Mouse (Mus musculus): ENCODE results near the gene Gm13278. TPM values are rescaled to one million over a fixed set of nuclear protein-coding genes. Genes with fewer than 3 reads are reported as not detected.
"Not testable (repeated sequence)": the region's sequence is repeated elsewhere in the genome, so short reads cannot be mapped to it uniquely, and the experiment has no call there.

Gene Gm13278
- polyA plus RNA-seq, 1 experiment from 2014 or later = not detected

GRCm38 (mm10) chr4:88805231-88805630 lies 13.9 kb downstream of the Gm13278 start, which contains the start of gene Gm13288:
Gene Gm13288 (plus strand): TSS chr4:88805531.
- Histone ChIP-seq H3K27me3 (ENCODE audit: insufficient read depth, poor library complexity, severe bottlenecking) (peaks cover 15% of the 10 kb centered on the region; the same call in 1 of the 2 replicates), H3K4me3 (0 out of 2 replicates have a peak within 1 kb of the TSS, but pooled peaks have one; percentile 27)
- H3K36me3 ChIP-seq; DNase-seq (ENCODE audit: low spot score); H3K9me3 ChIP-seq; H3K4me1 ChIP-seq (replicated peaks); H3K27ac ChIP-seq: not testable (repeated sequence)
- no CpG with 5 or more reads among the region's 8 CpGs for WGBS

GRCm38 (mm10) chr4:88805761-88806160 lies 14.4 kb downstream of the Gm13278 start:
- H3K27ac ChIP-seq; H3K36me3 ChIP-seq; H3K9me3 ChIP-seq; DNase-seq (ENCODE audit: low spot score); H3K4me1 ChIP-seq (replicated peaks): not testable (repeated sequence)
- H3K27me3 ChIP-seq (ENCODE audit: insufficient read depth, poor library complexity, severe bottlenecking) = peaks cover 15% of the 10 kb centered on the region; the same call in 1 of the 2 replicates
- WGBS = 0% methylated on average over 8 of the region's 34 CpGs
- 0 out of 2 replicates have a peak overlapping the region, but pooled peaks have one; percentile 27 for H3K4me3 ChIP-seq

GRCm38 (mm10) chr4:88815928-88816327 lies 24.6 kb downstream of the Gm13278 start, which contains the start of gene Ifna7:
Gene Ifna7 (plus strand): TSS chr4:88816228.
- Histone ChIP-seq H3K4me3 (no peak within 1 kb of the TSS), H3K27me3 (ENCODE audit: insufficient read depth, poor library complexity, severe bottlenecking) (no peaks in the 10 kb centered on the region), H3K27ac (no peak within 1 kb of the TSS), H3K36me3 (no peaks in the 10 kb centered on the region), H3K9me3 (no peaks in the 10 kb centered on the region), H3K4me1 (replicated peaks) (no peaks in the 10 kb centered on the region)
- WGBS = 67% methylated on average over 3 of the region's 3 CpGs
- DNase-seq (ENCODE audit: low spot score) = no peak

- DNase-seq (ENCODE audit: low spot score) = no peak
- Histone ChIP-seq H3K36me3 (no peaks in the 10 kb centered on the region), H3K4me1 (replicated peaks) (no peaks in the 10 kb centered on the region), H3K27ac (no peak within 1 kb of the TSS), H3K4me3 (no peak within 1 kb of the TSS), H3K9me3 (no peaks in the 10 kb centered on the region), H3K27me3 (ENCODE audit: insufficient read depth, poor library complexity, severe bottlenecking) (no peaks in the 10 kb centered on the region)
- WGBS = 82% methylated on average over 1 of the region's 1 CpGs
Measured at GRCm38 (mm10) chr4:88819659-88820058, 28.3 kb downstream of the Gm13278 start, which contains the start of gene Ifna11. Gene Ifna11 (plus strand): TSS chr4:88819959.

GRCm38 (mm10) chr4:88822995-88823394 lies 31.6 kb downstream of the Gm13278 start:
- Histone ChIP-seq H3K27ac (no peak overlapping the region), H3K9me3 (no peaks in the 10 kb centered on the region), H3K4me3 (no peak overlapping the region), H3K36me3 (no peaks in the 10 kb centered on the region), H3K4me1 (replicated peaks) (no peaks in the 10 kb centered on the region), H3K27me3 (ENCODE audit: insufficient read depth, poor library complexity, severe bottlenecking) (no peaks in the 10 kb centered on the region)
- 25% methylated on average over 4 of the region's 4 CpGs for whole genome bisulfite sequencing
- peak; percentile 5 for DNase-seq (ENCODE audit: low spot score)

- not testable (repeated sequence) for H3K36me3 ChIP-seq; H3K9me3 ChIP-seq; DNase-seq (ENCODE audit: low spot score)
Measured at GRCm38 (mm10) chr4:88827116-88827515, 35.8 kb downstream of the Gm13278 start, which contains the start of gene Ifna6. Gene Ifna6 (plus strand): TSS chr4:88827416.

GRCm38 (mm10) chr4:88830523-88830922 lies 39.2 kb downstream of the Gm13278 start:
- 24% methylated on average over 4 of the region's 4 CpGs for WGBS
- no peaks in the 10 kb centered on the region for H3K36me3 ChIP-seq
- H3K4me1 ChIP-seq (replicated peaks) = no peaks in the 10 kb centered on the region
- H3K4me3 ChIP-seq = no peak overlapping the region
- H3K27me3 ChIP-seq (ENCODE audit: insufficient read depth, poor library complexity, severe bottlenecking) = no peaks in the 10 kb centered on the region
- no peak overlapping the region for H3K27ac ChIP-seq
- no peak for DNase-seq (ENCODE audit: low spot score)
- H3K9me3 ChIP-seq = no peaks in the 10 kb centered on the region

More at GRCm38 (mm10) chr4:88827116-88827515, 35.8 kb downstream of the Gm13278 start, which contains the start of gene Ifna6:
- H3K4me1 ChIP-seq (replicated peaks); H3K27me3 ChIP-seq (ENCODE audit: insufficient read depth, poor library complexity, severe bottlenecking); H3K4me3 ChIP-seq; H3K27ac ChIP-seq: not testable (repeated sequence)

- WGBS = 74% methylated on average over 1 of the region's 1 CpGs
- not testable (repeated sequence) for H3K27me3 ChIP-seq (ENCODE audit: insufficient read depth, poor library complexity, severe bottlenecking); DNase-seq (ENCODE audit: low spot score); H3K9me3 ChIP-seq; H3K4me3 ChIP-seq; H3K36me3 ChIP-seq; H3K4me1 ChIP-seq (replicated peaks); H3K27ac ChIP-seq
Measured at GRCm38 (mm10) chr4:88835225-88835624, 43.9 kb downstream of the Gm13278 start, which contains the start of gene Ifna5. Gene Ifna5 (plus strand): TSS chr4:88835525.

- 42% methylated on average over 3 of the region's 3 CpGs for WGBS
- H3K27me3 ChIP-seq (ENCODE audit: insufficient read depth, poor library complexity, severe bottlenecking) = no peaks in the 10 kb centered on the region
- H3K9me3 ChIP-seq = no peaks in the 10 kb centered on the region
- no peak overlapping the region for H3K4me3 ChIP-seq
- H3K27ac ChIP-seq = no peak overlapping the region
- DNase-seq (ENCODE audit: low spot score) = no peak
- no peaks in the 10 kb centered on the region for H3K4me1 ChIP-seq (replicated peaks)
- H3K36me3 ChIP-seq = no peaks in the 10 kb centered on the region
Measured at GRCm38 (mm10) chr4:88838828-88839227, 47.5 kb downstream of the Gm13278 start.

- WGBS = 84% methylated on average over 3 of the region's 3 CpGs
- Histone ChIP-seq H3K9me3 (no peaks in the 10 kb centered on the region), H3K4me1 (replicated peaks) (no peaks in the 10 kb centered on the region)
Measured at GRCm38 (mm10) chr4:88840058-88840457, 48.7 kb downstream of the Gm13278 start.

GRCm38 (mm10) chr4:88841438-88841911 lies 50.1 kb downstream of the Gm13278 start, which contains the start of gene Ifna4:
Gene Ifna4 (plus strand): TSS chr4:88841861.
- Histone ChIP-seq H3K27me3 (ENCODE audit: insufficient read depth, poor library complexity, severe bottlenecking) (no peaks in the 10 kb centered on the region), H3K4me3 (no peak within 1 kb of the TSS), H3K9me3 (no peaks in the 10 kb centered on the region), H3K27ac (no peak within 1 kb of the TSS), H3K4me1 (replicated peaks) (no peaks in the 10 kb centered on the region), H3K36me3 (no peaks in the 10 kb centered on the region)
- 45% methylated on average over 2 of the region's 2 CpGs for WGBS
- no peak for DNase-seq (ENCODE audit: low spot score)

More at GRCm38 (mm10) chr4:88840058-88840457, 48.7 kb downstream of the Gm13278 start:
- no peaks in the 10 kb centered on the region for H3K27me3 ChIP-seq (ENCODE audit: insufficient read depth, poor library complexity, severe bottlenecking)
- H3K36me3 ChIP-seq = no peaks in the 10 kb centered on the region
- H3K4me3 ChIP-seq = no peak overlapping the region
- no peak for DNase-seq (ENCODE audit: low spot score)
- H3K27ac ChIP-seq = no peak overlapping the region

All from hindbrain, embryonic 10.5 days (tissue).